11 mouse cellular contexts compared by ENCODE assay signal in genomic region chr8:119830589-119830988, GRCm38 (mm10). TPM values are rescaled to one million over a fixed set of nuclear protein-coding genes. Genes with fewer than 3 reads are reported as not detected.
DNase-seq lines count a peak whose midpoint lies in the region; ATAC-seq lines count a peak whose summit lies in the region.
"Had no signal": no experiment of that assay in that cellular context is flagged by ENCODE, and none has a peak within 500 bp of the region (broad histone marks: within the 10 kb centered on the region; RNA-seq: fewer than 3 reads in every experiment).

No protein-coding gene starts in this region.

- no peak overlapping the region; the same call in 1 of the 2 replicates for H3K4me2 ChIP-seq in neural tube, embryonic 11.5 days (ENCODE audit: low read depth)
- no peak overlapping the region; the same call in 1 of the 2 replicates for H3K4me2 ChIP-seq in neural tube, embryonic 15.5 days
- no peak overlapping the region for H3K4me2 ChIP-seq in limb, embryonic 12.5 days

- 62% methylated on average over 7 of the region's 7 CpGs for WGBS in neural tube, embryonic 11.5 days
- 43% methylated on average over 7 of the region's 7 CpGs for WGBS in neural tube, embryonic 15.5 days
- 73% methylated on average over 7 of the region's 7 CpGs for WGBS in limb, embryonic 12.5 days

- no peak overlapping the region; the same call in 1 of the 2 replicates for H3K9ac ChIP-seq in neural tube, embryonic 11.5 days (ENCODE audit: low read length)
- no peak overlapping the region for H3K9ac ChIP-seq in neural tube, embryonic 15.5 days (replicated peaks)
- H3K9ac ChIP-seq in limb, embryonic 12.5 days (replicated peaks) = no peak overlapping the region
- H3K9ac ChIP-seq: liver, embryonic 14.5 days had no signal

- no peaks in the 10 kb centered on the region for H3K9me3 ChIP-seq in neural tube, embryonic 11.5 days (ENCODE audit: control insufficient read depth, low read length)
- no peaks in the 10 kb centered on the region for H3K9me3 ChIP-seq in neural tube, embryonic 15.5 days (replicated peaks)
- H3K9me3 ChIP-seq in limb, embryonic 12.5 days = no peaks in the 10 kb centered on the region

- H3K4me1 ChIP-seq in neural tube, embryonic 11.5 days (ENCODE audit: control insufficient read depth, insufficient read depth, low read length) = peaks cover 72% of the 10 kb centered on the region
- H3K4me1 ChIP-seq in neural tube, embryonic 15.5 days = peaks cover 82% of the 10 kb centered on the region
- H3K4me1 ChIP-seq in limb, embryonic 12.5 days (replicated peaks) = peaks cover 53% of the 10 kb centered on the region

- DNase-seq in neural tube, embryonic 11.5 days (ENCODE audit: low spot score) = peak; percentile 13
- peak; percentile 81 for DNase-seq in thymus, postnatal 14 days
- no peak for DNase-seq in adrenal gland, adult 2 months
- no peak for DNase-seq in heart, postnatal 25 days (ENCODE audit: low spot score)
- DNase-seq: kidney, postnatal 14 days had no signal

- H3K4me3 ChIP-seq in neural tube, embryonic 11.5 days (ENCODE audit: low read depth, low read length) = no peak overlapping the region
- H3K4me3 ChIP-seq in neural tube, embryonic 15.5 days (replicated peaks) = no peak overlapping the region
- H3K4me3 ChIP-seq in limb, embryonic 12.5 days (replicated peaks) = no peak overlapping the region
- H3K4me3 ChIP-seq: myocyte had no signal

- H3K27me3 ChIP-seq in neural tube, embryonic 11.5 days (ENCODE audit: control insufficient read depth, insufficient read depth, low read length) = no peaks in the 10 kb centered on the region
- no peaks in the 10 kb centered on the region for H3K27me3 ChIP-seq in neural tube, embryonic 15.5 days (replicated peaks)
- H3K27me3 ChIP-seq in limb, embryonic 12.5 days = no peaks in the 10 kb centered on the region
- H3K27me3 ChIP-seq: Patski had no signal

- H3K27ac ChIP-seq in neural tube, embryonic 11.5 days (ENCODE audit: low read depth, low read length) = peak overlapping the region; percentile 64
- no peak overlapping the region for H3K27ac ChIP-seq in neural tube, embryonic 15.5 days (replicated peaks)
- 0 out of 2 replicates have a peak overlapping the region, but pooled peaks have one; percentile 12 for H3K27ac ChIP-seq in limb, embryonic 12.5 days
- H3K27ac ChIP-seq: liver, embryonic 14.5 days had no signal

- ATAC-seq in neural tube, embryonic 11.5 days (ENCODE audit: insufficient read depth, low FRiP score, low TSS enrichment) = no peak
- ATAC-seq in neural tube, embryonic 15.5 days (ENCODE audit: low FRiP score) = no peak
- peak; percentile 37 for ATAC-seq in common myeloid progenitor, adult 5-6 weeks (replicated peaks; ENCODE audit: low read depth, poor library complexity, severe bottlenecking)
- ATAC-seq in limb, embryonic 12.5 days (ENCODE audit: insufficient number of reproducible peaks, insufficient read depth, low FRiP score, low TSS enrichment, low read depth) = no peak
- ATAC-seq: Patski had no signal

- intact Hi-C loops in heart, postnatal 25 days (cut with DNase I) = no loop called here

- no peaks in the 10 kb centered on the region for H3K36me3 ChIP-seq in neural tube, embryonic 11.5 days (ENCODE audit: control insufficient read depth, insufficient read depth, low read length)
- peaks cover 7% of the 10 kb centered on the region; the same call in 1 of the 2 replicates for H3K36me3 ChIP-seq in neural tube, embryonic 15.5 days
- H3K36me3 ChIP-seq in limb, embryonic 12.5 days = 0 out of 2 replicates have a peak, but pooled peaks cover 5% of the 10 kb centered on the region

RNA-seq across cellular contexts. Expression of gene Cotl1, which starts 9.8 kb away (rescaled TPM):
- polyA plus RNA-seq in neural tube, embryonic 11.5 days (2014; fragmentation: Nextera tagmentation; extraction: Ambion mirVana) = 574 and 631 TPM in 2 replicates
- polyA plus RNA-seq in neural tube, embryonic 15.5 days (2015; fragmentation: Nextera tagmentation; extraction: Ambion mirVana) = 104 and 158 TPM in 2 replicates
- total RNA-seq in common myeloid progenitor, adult 5-6 weeks (2017) = 79.3 and 132 TPM in 2 replicates
- 76.3 and 95.6 TPM in 2 replicates for polyA plus RNA-seq in limb, embryonic 12.5 days (2016; fragmentation: Nextera tagmentation; extraction: Ambion mirVana)
- total RNA-seq in adrenal gland, adult 2 months (2021) = 10 to 100 TPM; 45.4 to 50.4 TPM
- polyA plus RNA-seq in adrenal gland, adult 2 months (2012; rRNA removed) = 156 TPM in 2 replicates
- 10 to 100 TPM; 17.3 to 20.2 TPM for total RNA-seq in heart, postnatal 25 days (2021)

RNA-seq across cellular contexts. Expression of gene Klhl36, which starts 31.5 kb away (rescaled TPM):
- 7.8 and 8.9 TPM in 2 replicates for polyA plus RNA-seq in neural tube, embryonic 11.5 days (2014; fragmentation: Nextera tagmentation; extraction: Ambion mirVana)
- 16.5 and 17.4 TPM in 2 replicates for polyA plus RNA-seq in neural tube, embryonic 15.5 days (2015; fragmentation: Nextera tagmentation; extraction: Ambion mirVana)
- 5.7 and 7.4 TPM in 2 replicates for total RNA-seq in common myeloid progenitor, adult 5-6 weeks (2017)
- 8.4 and 8.7 TPM in 2 replicates for polyA plus RNA-seq in limb, embryonic 12.5 days (2016; fragmentation: Nextera tagmentation; extraction: Ambion mirVana)
- 10 to 100 TPM in 1 of 2 experiments, 1 to 10 TPM in 1; 4.3 to 11.3 TPM for total RNA-seq in adrenal gland, adult 2 months (2021)
- 19.8 and 25.5 TPM in 2 replicates for polyA plus RNA-seq in adrenal gland, adult 2 months (2012; rRNA removed)
- 1 to 10 TPM; 2.3 to 3.3 TPM for total RNA-seq in heart, postnatal 25 days (2021)

RNA-seq across cellular contexts. Expression of gene Tldc1, which starts 52.4 kb away (rescaled TPM):
- polyA plus RNA-seq in neural tube, embryonic 11.5 days (2014; fragmentation: Nextera tagmentation; extraction: Ambion mirVana) = 10.3 and 11.1 TPM in 2 replicates
- 10.0 and 12.0 TPM in 2 replicates for polyA plus RNA-seq in neural tube, embryonic 15.5 days (2015; fragmentation: Nextera tagmentation; extraction: Ambion mirVana)
- total RNA-seq in common myeloid progenitor, adult 5-6 weeks (2017) = 3.6 and 12.1 TPM in 2 replicates
- 10.3 and 11.6 TPM in 2 replicates for polyA plus RNA-seq in limb, embryonic 12.5 days (2016; fragmentation: Nextera tagmentation; extraction: Ambion mirVana)
- total RNA-seq in adrenal gland, adult 2 months (2021) = 10 to 100 TPM in 1 of 2 experiments, 1 to 10 TPM in 1; 8.4 to 12.7 TPM
- 13.0 and 13.2 TPM in 2 replicates for polyA plus RNA-seq in adrenal gland, adult 2 months (2012; rRNA removed)
- total RNA-seq in heart, postnatal 25 days (2021) = 10 to 100 TPM; 10.5 to 12.4 TPM

Comparison
In these comparisons a context has a peak if more than half of its experiments do, and no peak if none do; other contexts are left out.
1. DNase-seq: peak in neural tube, embryonic 11.5 days (single experiment) and thymus, postnatal 14 days (single experiment); none in adrenal gland, adult 2 months (single experiment) and heart, postnatal 25 days (single experiment).